Mouse (Mus musculus): ENCODE results near the gene Rhpn2.
"Not testable (repeated sequence)": the region's sequence is repeated elsewhere in the genome, so short reads cannot be mapped to it uniquely, and the experiment has no call there.

The Rhpn2 gene

GRCm38 (mm10) chr7:35333692-35334526 lies at the start of gene Rhpn2:
TSS of gene Rhpn2 (plus strand) at chr7:35334170.
- peak; percentile 100 for DNase-seq (ENCODE audit: low spot score)

- DNase-seq (ENCODE audit: low spot score), result no peak
These were observed 40.5 kb upstream of the Rhpn2 start for GRCm38 (mm10) chr7:35293464-35293863.

- DNase-seq (ENCODE audit: low spot score), result no peak
These were observed 38.3 kb upstream of the Rhpn2 start for GRCm38 (mm10) chr7:35295631-35296030.

- DNase-seq (ENCODE audit: low spot score), result no peak
These were observed 36.1 kb upstream of the Rhpn2 start for GRCm38 (mm10) chr7:35297886-35298285.

GRCm38 (mm10) chr7:35299656-35300055 lies 34.3 kb upstream of the Rhpn2 start:
- DNase-seq (ENCODE audit: low spot score), result peak; percentile 61

GRCm38 (mm10) chr7:35300792-35301191 lies 33.2 kb upstream of the Rhpn2 start:
- DNase-seq (ENCODE audit: low spot score), result no peak

GRCm38 (mm10) chr7:35311214-35311613 lies 22.8 kb upstream of the Rhpn2 start:
- DNase-seq (ENCODE audit: low spot score), result no peak

GRCm38 (mm10) chr7:35314156-35314555 lies 19.8 kb upstream of the Rhpn2 start:
- no peak for DNase-seq (ENCODE audit: low spot score)

GRCm38 (mm10) chr7:35317729-35318609 lies 16.0 kb upstream of the Rhpn2 start, which contains the start of gene Gpatch1:
TSS of gene Gpatch1 (minus strand) at chr7:35318440.
- peak; percentile 93 for DNase-seq (ENCODE audit: low spot score)

- not testable (repeated sequence) for DNase-seq (ENCODE audit: low spot score)
These were observed 14.7 kb upstream of the Rhpn2 start for GRCm38 (mm10) chr7:35319221-35319620.

- DNase-seq (ENCODE audit: low spot score), result peak; percentile 24
These were observed 14.2 kb upstream of the Rhpn2 start for GRCm38 (mm10) chr7:35319755-35320154.

- DNase-seq (ENCODE audit: low spot score), result no peak
These were observed 11.8 kb upstream of the Rhpn2 start for GRCm38 (mm10) chr7:35322161-35322560.

GRCm38 (mm10) chr7:35322732-35323420 lies 11.1 kb upstream of the Rhpn2 start:
- DNase-seq (ENCODE audit: low spot score), result no peak

GRCm38 (mm10) chr7:35331590-35331989 lies 2.4 kb upstream of the Rhpn2 start:
- no peak for DNase-seq (ENCODE audit: low spot score)

GRCm38 (mm10) chr7:35333231-35333651 lies 729 bp upstream of the Rhpn2 start:
- DNase-seq (ENCODE audit: low spot score), result peak; percentile 49

GRCm38 (mm10) chr7:35334527-35335452 lies 820 bp downstream of the Rhpn2 start:
- DNase-seq (ENCODE audit: low spot score), result peak; percentile 38

- no peak for DNase-seq (ENCODE audit: low spot score)
These were observed 6.2 kb downstream of the Rhpn2 start for GRCm38 (mm10) chr7:35340196-35340595.

GRCm38 (mm10) chr7:35341282-35341681 lies 7.3 kb downstream of the Rhpn2 start:
- no peak for DNase-seq (ENCODE audit: low spot score)

- no peak for DNase-seq (ENCODE audit: low spot score)
These were observed 8.5 kb downstream of the Rhpn2 start for GRCm38 (mm10) chr7:35342498-35342897.

GRCm38 (mm10) chr7:35344785-35345330 lies 10.9 kb downstream of the Rhpn2 start:
- DNase-seq (ENCODE audit: low spot score), result no peak

All from lung, postnatal 25 days (tissue).